Mouse (Mus musculus): ENCODE data around the gene Lrrk1.

Gene Lrrk1

GRCm38 (mm10) chr7:66253975-66254651 is 134.0 kb downstream of the Lrrk1 start:
- DNase-seq (ENCODE audit: low spot score): no peak

GRCm38 (mm10) chr7:66250030-66250429 is 138.1 kb downstream of the Lrrk1 start:
- peak; percentile 81 for DNase-seq (ENCODE audit: low spot score)

DNA sequence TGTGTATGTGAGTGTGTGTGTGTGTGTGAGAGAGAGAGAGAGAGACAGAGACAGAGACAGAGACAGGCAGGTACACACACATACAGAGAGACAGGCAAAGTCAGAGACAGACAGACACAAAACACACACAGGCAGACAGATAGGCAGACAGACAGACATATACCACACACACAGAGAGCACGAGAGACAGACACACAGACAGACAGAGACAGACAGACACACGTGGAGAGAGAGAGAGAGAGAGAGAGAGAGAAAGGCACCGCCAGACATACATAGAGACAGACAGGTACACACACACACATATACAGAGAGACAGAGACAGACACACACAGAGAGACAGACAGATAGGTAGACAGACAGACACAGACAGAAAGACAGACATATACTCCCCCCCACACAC is 138.7 kb downstream of the Lrrk1 start:
- no peak for DNase-seq (ENCODE audit: low spot score)

- no peak for DNase-seq (ENCODE audit: low spot score)
Measured at GRCm38 (mm10) chr7:66249020-66249419, 139.1 kb downstream of the Lrrk1 start.

DNA sequence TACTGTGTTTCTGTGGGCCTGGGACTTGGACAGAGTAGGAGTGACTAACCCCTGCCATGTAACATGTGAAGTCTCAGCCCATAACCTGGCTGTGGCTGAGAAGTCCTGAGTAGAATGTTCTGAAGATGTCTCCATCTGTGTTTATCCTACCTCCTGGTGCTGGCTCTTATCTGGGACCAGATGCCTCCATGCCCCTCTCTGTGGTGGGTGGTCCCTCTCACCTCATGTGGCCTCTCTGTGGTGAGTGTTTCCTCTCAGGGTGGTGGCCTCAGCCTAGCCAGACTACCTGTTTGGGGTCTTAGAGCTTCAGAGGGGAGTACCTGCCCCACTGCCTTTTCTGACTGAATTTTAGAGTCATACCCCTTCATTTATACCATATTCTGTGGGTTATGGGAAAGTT is 139.9 kb downstream of the Lrrk1 start:
- DNase-seq (ENCODE audit: low spot score): no peak

GRCm38 (mm10) chr7:66247274-66248021 is 140.7 kb downstream of the Lrrk1 start:
- no peak for DNase-seq (ENCODE audit: low spot score)

GRCm38 (mm10) chr7:66246716-66247235 is 141.4 kb downstream of the Lrrk1 start:
- DNase-seq (ENCODE audit: low spot score): no peak

- no peak for DNase-seq (ENCODE audit: low spot score)
Measured at GRCm38 (mm10) chr7:66245646-66246045, 142.5 kb downstream of the Lrrk1 start.

DNA sequence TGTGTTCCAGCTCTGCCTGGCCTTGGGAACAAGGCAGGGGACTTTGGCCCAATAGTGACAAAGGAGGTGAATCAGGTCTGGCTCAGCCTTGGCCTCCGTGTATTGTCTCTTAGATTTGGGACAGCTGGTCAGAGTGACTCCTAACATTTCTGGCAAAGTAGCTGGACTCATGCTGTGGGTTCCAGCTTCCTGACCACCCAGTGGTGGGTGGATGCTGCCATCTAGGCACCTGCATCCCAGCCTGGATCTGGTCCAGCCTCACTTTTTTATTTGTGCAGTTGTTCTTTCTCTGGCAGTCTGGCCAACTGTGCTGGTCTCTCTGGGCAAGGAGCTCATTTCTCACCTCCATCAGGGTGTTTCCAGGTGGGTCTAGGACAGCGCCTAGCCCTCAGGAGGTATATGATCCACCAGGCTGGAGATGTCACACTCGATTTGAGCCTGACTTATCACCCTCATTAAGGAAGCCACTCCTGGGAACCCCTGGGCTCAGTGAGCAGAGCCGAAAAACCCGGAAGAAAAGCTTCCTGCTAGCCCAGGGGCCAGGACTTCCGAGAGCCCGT is 144.3 kb downstream of the Lrrk1 start:
- no peak for DNase-seq (ENCODE audit: low spot score)

DNA sequence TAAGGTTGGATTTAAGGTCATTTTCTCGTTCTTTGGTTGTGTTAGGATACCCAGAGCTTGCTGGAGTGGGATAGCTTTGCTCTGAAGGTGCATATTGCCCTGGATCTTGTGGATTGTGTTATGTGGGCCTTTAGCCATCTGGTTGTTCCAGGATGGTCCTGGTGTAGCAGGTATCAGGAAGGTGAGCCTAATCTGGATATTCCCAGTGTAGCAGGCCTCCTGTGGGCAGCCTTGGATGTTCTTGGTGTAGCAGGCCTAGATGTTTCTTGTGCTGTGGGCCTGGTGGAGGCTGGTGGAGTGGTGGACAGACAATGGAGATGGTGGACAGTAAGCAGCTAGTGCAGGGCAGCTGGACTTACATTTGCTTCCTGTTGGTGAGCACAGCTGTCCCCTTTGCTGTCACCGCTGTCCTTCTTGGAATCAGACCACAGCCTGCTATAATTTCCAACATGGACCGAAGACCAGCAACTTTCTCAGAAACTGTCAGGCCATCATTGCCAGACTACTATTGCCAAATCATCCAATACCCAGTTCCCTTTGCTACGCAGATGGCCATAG is 146.2 kb downstream of the Lrrk1 start:
- no peak for DNase-seq (ENCODE audit: low spot score)

- no peak for DNase-seq (ENCODE audit: low spot score)
Measured at GRCm38 (mm10) chr7:66238157-66238556, 150.0 kb downstream of the Lrrk1 start.

GRCm38 (mm10) chr7:66233947-66234516 is 154.1 kb downstream of the Lrrk1 start:
- no peak for DNase-seq (ENCODE audit: low spot score)

DNA sequence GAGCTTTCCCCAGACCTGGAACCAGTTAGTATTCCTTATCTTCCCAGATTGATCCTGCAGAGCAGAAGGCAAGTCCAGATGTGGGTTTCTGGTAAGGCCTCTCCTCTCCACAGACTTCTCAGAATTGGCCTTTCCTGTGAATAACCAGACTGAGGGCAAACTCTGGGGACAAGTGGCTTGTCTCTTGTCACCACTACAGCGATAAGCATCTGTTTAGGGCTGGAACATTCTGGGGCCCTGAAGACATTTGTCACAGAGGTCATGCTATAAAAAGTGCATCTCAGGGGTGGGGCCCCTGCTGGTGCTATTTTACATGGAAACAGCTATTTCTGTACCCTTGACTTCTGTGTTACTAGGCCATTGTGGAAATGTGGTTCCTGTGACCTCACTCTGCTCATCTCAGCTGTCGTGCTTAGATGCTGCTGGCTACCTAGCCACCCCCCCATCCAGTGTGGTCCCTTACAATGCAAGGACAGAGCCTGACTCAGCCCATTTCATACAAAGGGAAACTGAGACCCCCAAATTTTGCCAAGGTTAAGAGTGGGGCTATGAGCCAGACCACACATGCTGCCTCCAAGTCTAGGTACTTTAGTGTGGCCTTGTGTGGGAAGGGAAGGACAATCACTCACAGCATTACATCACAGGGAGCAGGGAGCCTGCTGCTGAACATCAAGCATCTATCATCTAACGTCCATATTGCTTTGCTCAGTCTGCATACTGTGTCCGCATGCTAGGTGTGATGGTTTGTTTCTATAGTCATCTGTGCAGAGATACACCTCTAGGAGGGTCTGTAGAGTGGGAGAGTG is 154.8 kb downstream of the Lrrk1 start:
- DNase-seq (ENCODE audit: low spot score): peak; percentile 59

- no peak for DNase-seq (ENCODE audit: low spot score)
Measured at GRCm38 (mm10) chr7:66231861-66232260, 156.3 kb downstream of the Lrrk1 start.

DNA sequence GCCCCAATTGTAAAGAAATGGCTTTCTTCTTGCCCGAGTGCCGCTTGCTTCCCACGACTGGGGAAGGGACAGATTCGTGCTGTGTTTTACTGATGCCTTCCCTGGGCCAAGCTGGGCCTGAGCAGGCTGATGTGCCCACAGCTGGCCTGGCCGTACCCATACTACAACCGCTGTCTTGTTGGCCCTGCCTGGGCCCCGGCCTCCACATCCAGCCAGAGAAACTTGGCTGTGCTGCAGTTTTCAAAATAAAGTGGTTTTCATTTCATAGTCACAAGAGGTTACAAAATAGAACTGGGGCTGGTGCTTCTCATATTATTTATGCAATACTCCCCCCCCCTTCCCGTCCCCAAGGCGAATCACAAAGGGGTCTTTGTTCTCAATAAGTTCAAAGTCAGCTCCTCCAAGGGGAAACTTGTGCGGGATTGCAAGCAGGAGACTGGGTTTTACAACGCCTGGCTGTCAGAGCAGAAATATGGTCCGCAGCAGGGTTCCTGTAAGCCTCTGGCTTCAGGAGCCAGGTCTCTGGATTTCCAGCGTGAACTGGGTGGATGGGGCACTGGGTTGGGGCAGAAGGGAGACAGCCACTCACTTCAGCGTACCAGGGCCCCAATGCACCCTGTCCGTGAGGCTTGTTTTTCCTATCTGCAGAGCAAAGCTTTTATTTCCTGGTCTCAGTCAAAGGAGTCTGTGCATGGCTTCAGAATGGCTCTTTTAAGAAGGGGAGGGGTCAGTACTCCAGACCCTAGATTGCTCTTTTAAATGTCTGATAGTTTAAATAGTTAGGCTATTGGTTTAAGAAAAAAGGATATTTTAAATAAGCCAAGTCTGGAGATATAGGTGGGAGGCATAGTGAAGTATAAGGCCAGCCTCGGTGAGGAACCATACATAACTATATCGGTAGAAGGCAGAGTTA is 157.3 kb downstream of the Lrrk1 start:
- no peak for DNase-seq (ENCODE audit: low spot score)

- no peak for DNase-seq (ENCODE audit: low spot score)
Measured at GRCm38 (mm10) chr7:66230246-66230637, 157.9 kb downstream of the Lrrk1 start.

DNA sequence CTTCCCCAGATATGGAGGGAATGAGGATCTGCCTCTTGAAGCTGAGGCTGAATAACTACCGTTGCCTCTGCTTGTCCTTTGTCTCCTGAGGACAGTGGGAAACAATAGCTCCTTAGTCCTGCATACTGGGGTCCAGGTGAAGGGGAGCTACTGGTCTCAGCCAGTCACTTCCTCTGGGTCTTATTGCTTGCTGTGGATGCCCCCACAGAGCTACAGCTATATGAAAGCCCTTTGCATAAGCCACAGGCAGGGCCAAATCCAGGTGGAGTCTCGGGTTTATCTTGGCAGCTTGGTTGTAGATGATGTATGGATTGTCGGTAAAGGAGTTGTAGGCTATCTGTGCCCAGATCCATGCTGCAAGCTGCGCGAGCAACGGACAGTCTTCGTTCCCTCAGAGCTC is 158.7 kb downstream of the Lrrk1 start:
- DNase-seq (ENCODE audit: low spot score): no peak

GRCm38 (mm10) chr7:66228610-66228920 is 159.6 kb downstream of the Lrrk1 start:
- no peak for DNase-seq (ENCODE audit: low spot score)

GRCm38 (mm10) chr7:66227814-66228609 is 160.1 kb downstream of the Lrrk1 start:
- DNase-seq (ENCODE audit: low spot score): no peak

DNA sequence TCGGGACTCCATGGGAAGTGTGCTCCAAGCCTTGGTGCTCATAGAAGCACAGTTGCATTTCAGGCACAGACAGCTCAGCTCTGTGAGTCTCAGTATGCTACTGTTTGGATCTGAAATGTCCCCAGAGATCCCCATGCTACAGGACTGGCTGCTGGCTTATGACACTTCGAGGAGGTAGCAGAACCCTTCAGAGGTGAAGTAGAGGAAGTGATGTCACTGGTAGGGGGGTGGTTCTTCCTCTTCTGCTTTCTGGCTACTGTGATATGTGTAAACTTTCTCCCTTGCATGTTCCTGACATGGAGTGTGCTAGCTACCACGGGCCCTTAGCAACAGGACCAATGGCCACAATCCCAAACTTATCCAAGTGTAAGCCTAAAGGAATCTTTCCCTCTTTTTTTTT is 162.3 kb downstream of the Lrrk1 start:
- DNase-seq (ENCODE audit: low spot score): no peak

All from yolk sac, embryonic 10.5 days (tissue).